Mouse (Mus musculus) ovary, postnatal 36 days (tissue): ENCODE results near the gene Pnn.

ENCODE experiments used
- DNase-seq: peaks from one replicate; pipeline ENCODE4 v3.0.0; 2022; ENCODE audit warnings: low spot score, mixed read lengths

The Pnn gene

DNA sequence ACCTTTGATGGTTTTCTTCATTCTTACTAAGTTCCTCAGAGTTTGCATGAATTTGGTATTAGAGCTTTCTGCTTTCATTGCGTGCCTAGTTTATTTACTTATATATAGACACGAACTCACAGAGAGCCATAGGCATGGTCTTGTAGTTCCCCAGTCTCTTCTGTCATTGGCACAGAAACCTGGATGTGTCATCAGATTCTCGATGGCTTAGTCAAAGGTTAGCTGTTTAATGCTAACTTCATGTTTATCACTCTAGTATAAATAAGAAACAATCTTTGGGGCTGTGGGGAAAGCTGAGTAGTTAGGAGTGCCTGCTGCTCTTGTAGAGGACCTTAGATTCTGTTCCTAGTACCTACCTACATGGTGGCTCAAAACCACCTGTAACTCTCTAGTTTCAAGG, 10.3 kb downstream of the Pnn start:
- DNase-seq: no peak

DNA sequence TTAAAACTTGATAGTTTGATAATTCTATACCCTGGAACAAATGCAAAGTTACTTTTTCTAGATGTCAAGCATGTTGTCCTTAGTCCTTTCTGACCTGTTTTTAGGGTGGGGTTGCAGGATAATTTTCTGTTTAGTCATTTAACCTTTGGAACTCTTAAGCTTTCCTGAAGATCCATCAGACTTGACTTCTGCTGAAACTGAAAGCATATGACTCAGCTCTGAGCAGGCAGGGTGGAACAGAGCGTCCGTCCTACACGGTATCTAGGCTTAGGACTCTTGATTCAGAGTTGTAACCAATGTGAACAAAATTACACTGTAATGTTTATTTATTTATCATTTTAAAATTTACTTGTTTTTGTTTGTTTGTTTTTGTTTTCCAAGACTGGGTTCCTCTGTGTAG, 11.2 kb downstream of the Pnn start:
- DNase-seq: no peak

DNA sequence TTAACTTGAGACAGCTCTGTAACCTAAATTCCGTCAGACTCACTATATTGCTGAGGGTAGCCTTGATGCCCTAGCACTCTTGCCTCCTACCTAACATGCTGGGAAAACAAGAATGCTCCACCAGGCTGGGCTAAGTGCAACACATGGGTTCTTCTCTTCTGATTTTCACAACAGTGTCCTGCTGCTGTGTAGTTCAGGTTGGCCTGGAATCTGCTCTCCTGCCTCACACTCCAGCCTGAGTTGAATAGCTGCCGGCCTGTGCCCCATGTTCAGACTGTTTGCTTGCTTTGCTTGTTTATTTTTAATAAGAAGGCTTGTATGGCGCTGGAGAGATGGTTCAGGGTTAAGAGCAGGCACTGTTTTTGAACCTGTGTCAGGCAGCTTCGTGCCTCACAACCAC, 13.8 kb downstream of the Pnn start:
- DNase-seq: no peak

- no peak for DNase-seq
Observed at GRCm38 (mm10) chr12:59084446-59084845, 17.8 kb downstream of the Pnn start.

DNA sequence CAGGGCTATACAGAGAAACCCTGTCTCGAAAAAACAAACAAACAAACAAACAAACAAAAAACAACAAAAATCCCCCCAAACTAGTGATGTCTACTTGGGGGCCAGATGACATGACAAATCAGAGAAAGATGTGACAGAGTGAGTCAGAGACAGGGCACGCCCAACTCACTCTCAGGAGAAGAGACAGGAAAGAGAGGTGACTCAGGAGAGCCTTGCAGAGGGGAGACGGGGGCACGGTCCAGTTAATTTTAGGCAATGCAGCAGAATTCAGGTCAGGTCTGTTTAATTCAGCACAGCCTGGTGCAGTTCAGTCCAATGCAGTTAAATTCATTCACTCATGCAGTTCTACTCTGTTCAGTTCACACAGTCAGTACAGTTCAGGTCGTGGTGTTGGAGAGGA, 19.5 kb downstream of the Pnn start:
- no peak for DNase-seq

DNA sequence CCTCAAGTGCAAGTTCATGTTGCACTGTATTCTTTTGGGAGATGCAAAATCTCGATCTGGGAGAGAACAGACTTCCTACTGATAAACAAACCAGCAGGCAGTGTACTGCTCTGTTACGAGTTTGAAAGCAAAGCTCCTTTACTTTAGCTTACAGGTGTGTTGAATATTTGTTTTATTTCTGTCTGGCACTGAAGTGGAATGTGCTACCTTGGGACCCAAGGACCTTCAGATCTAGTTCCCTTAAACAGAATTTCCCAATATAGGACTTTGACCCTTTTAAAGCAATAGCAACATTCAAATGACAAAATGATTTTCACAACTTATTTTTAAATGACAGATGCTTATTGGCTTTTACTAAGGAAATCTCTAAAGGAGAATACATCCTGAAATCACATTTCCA, 26.9 kb downstream of the Pnn start:
- no peak for DNase-seq

DNA sequence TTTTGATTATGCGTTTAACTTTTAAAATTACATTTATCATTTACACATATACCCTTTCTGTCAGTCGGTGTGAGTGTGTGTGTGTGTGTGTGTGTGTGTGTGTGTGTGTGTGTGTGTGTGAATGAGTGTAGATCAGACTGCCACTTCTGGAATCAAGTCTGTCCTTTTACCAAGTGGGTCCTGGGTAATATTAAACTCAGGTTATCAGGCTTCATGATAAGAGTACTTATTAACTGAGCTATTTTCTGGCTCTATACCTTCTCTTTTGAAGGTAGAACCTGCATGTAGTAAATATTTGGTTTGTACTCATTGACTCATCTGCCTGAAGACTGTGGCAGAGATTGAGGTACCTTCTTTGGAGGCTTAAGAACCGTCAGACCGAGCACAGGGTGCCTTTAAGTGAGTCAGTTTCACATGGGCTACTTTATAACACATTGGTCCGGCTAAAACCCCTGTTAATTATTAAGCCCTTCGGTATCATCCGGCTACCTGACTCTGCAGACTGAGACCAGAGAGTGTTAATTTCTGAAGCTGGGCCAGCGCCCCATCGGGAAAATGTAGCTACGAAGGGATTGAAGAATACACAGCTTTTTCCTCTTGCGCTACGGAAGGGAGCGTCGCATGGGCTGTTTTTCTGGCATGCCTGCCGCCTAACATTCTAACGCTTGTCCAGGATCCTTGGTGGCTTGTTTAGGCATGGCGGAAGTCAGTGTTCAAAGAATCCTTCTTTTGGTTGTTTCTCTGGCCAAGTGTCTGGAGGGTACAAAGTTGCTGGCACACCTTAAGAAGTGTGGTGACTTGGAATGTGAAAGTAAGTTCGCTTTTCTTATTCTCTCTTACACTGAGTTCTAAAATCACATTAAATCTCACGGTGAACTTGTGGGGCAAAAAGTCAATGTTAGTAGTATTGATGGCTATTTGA, 28.7 kb downstream of the Pnn start, which contains the start of gene Mia2:
TSS of gene Mia2 (plus strand) at position 696 of the 922 bp plus-strand sequence.
- no peak for DNase-seq

DNA sequence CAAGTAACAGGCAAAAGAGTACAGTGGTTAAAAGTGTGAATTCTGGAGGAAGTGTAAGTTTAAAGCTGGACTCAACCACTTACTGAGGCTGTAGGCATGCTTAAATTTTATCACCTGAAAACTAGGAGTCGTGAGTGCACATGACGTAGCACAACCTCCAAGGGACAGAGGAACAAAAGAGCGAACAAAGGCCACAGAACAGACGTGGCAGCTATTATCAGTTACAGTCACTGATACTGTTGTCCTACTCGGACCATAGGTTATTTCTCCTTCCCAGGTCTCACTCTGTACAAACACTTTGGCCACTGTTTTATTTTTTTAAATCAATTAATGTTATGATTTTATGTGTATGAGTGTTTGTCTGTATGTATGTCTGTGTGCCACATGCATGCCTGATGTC, 38.1 kb downstream of the Pnn start:
- DNase-seq: no peak

DNA sequence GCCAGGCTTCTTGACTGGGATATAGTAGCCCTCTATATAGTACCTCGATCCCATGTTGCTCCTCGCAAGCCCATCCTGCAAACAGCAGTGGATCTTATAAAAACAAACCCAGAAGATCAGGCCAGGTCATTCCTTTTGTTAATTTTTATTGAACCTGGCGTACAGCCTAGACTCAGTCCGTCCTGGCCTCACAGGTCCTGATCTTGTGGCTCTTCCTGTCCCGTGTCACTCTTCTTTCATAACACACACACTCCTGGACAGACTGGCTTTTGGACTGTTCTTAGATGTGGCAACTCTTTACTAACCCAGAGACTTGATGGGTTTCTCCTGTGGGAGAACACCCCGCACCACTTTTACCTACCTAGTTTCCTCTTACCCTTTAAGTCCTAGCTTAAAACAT, 39.2 kb downstream of the Pnn start:
- no peak for DNase-seq

GRCm38 (mm10) chr12:59106491-59106890, 39.8 kb downstream of the Pnn start:
- no peak for DNase-seq

DNA sequence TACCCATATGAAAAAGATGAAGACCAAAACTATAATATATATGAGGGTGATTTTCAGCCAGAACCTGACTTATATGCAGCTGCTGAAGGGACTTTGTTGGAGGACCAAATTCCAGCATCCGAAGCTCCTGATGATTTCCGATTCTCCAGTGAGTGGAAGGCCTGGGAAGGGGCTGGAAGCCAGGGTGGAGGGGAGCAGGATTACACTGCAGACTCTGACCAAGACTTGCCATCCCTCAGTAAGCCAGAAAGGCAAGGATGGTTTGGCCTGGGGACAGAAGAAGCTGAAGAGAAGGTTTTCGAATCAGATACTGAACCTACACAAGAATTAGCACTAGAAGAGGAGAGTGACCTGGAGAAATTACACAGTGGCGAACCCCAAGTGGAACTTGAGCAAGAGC, 41.2 kb downstream of the Pnn start:
- no peak for DNase-seq

GRCm38 (mm10) chr12:59117184-59117583, 50.5 kb downstream of the Pnn start:
- no peak for DNase-seq
